Mouse (Mus musculus) hindbrain, embryonic 14.5 days (tissue): ENCODE measurements around the gene Acadl. TPM values are rescaled to one million over a fixed set of nuclear protein-coding genes. Genes with fewer than 3 reads are reported as not detected.

Source experiments
- ATAC-seq: fragments of 200-750 bp; cut with Nextera tagmentation; 2 replicates; pipeline ENCODE4 v1.8.0; 2017; ENCODE audit warnings: moderate number of reproducible peaks, mild to moderate bottlenecking, moderate TSS enrichment, moderate library complexity; ENCODE audit not compliant: low FRiP score
- DNase-seq: peaks from one replicate; pipeline ENCODE4 v3.0.0-alpha.2; 2015; ENCODE audit warnings: low spot score
- H3K27ac ChIP-seq: fragments of 300-500 bp; sonication (generic); 2 replicates; pipeline ENCODE4 v1.5.1; 2014; ENCODE audit warnings: mild to moderate bottlenecking, moderate library complexity
- H3K27me3 ChIP-seq: fragments of 300-500 bp; sonication (generic); 2 replicates; pipeline ENCODE4 v1.6.1; 2014; ENCODE audit warnings: mild to moderate bottlenecking, low read length, mixed read lengths; ENCODE audit not compliant: control insufficient read depth, insufficient read depth
- H3K36me3 ChIP-seq: fragments of 300-500 bp; sonication (generic); replicated peaks from 2 replicates; pipeline ENCODE4 v1.6.1; 2014; ENCODE audit not compliant: control insufficient read depth, insufficient read depth
- H3K4me1 ChIP-seq: fragments of 300-500 bp; sonication (generic); replicated peaks from 2 replicates; pipeline ENCODE4 v1.6.1; 2014; ENCODE audit warnings: antibody characterized with exemption, low read length, mixed read lengths; ENCODE audit not compliant: control insufficient read depth, insufficient read depth
- H3K4me2 ChIP-seq: fragments of 300-500 bp; sonication (generic); replicated peaks from 2 replicates; pipeline ENCODE4 v1.6.1; 2014; ENCODE audit warnings: mild to moderate bottlenecking, moderate library complexity
- H3K4me3 ChIP-seq: fragments of 300-500 bp; sonication (generic); replicated peaks from 2 replicates; pipeline ENCODE4 v1.5.1; 2014; ENCODE audit warnings: mild to moderate bottlenecking, low read length
- H3K9ac ChIP-seq: fragments of 300-500 bp; sonication (generic); 2 replicates; pipeline ENCODE4 v1.6.1; 2014
- H3K9me3 ChIP-seq: fragments of 300-500 bp; sonication (generic); 2 replicates; pipeline ENCODE4 v1.6.1; 2016; ENCODE audit warnings: low read length; ENCODE audit not compliant: control insufficient read depth
- WGBS: fragments of 180-500 bp; shearing (Covaris S2); extraction: QIAGEN DNeasy Blood & Tissue Kit; methylation state at CpG from one replicate; pipeline ENCODE4 v1.1.7; 2014; 5-methylcytosine and 5-hydroxymethylcytosine counted together
- polyA plus RNA-seq: library from polyadenylated mRNA; unstranded; fragments of >200 nt; fragmentation: Nextera tagmentation; extraction: Ambion mirVana; gene quantifications from 2 replicates; pipeline ENCODE4 v1.2.1, GENCODE M21; 2014

Gene Acadl
- polyA plus RNA-seq, 1 experiment from 2014 or later: 59.5 TPM

DNA sequence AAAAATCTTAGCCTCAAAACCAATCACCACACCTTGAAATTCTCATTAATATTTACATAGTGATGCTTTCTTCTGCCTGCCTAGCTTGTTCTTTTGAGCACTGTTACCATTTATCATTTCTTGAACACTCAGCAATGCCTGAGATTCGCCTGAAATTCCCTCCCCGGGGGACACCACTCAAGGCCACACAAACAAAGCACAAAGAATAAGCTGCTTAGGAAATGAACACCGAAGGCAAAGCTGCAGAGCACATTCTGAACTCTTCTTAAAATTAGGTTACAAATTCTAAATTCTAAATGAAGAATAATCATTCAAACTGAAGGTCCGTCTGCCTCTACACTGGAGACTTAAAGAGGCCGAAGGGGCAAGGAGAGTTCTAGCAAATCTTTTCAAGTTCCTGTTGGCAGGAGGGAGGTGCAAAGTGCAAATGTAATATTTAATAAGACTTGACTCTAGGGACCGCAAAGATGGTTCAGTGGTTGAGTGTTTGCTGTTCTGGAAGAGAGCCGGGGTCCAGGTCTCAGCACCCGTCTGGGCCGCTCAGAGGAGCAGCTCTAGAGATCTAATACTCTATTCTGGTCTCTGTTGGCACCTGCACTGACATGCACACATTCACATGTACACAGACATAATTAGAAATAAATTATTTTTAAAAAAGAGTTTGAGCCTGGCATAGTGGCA, 33.5 kb downstream of the Acadl start:
- DNase-seq: no peak
- H3K4me3 ChIP-seq: no peak overlapping the region
- no peaks in the 10 kb centered on the region for H3K36me3 ChIP-seq
- H3K27me3 ChIP-seq: no peaks in the 10 kb centered on the region
- no peak overlapping the region for H3K27ac ChIP-seq
- H3K9ac ChIP-seq: no peak overlapping the region
- ATAC-seq: no peak
- 67% methylated on average over 9 of the region's 9 CpGs for WGBS
- no peaks in the 10 kb centered on the region for H3K9me3 ChIP-seq
- H3K4me2 ChIP-seq: no peak overlapping the region
- no peaks in the 10 kb centered on the region for H3K4me1 ChIP-seq

DNA sequence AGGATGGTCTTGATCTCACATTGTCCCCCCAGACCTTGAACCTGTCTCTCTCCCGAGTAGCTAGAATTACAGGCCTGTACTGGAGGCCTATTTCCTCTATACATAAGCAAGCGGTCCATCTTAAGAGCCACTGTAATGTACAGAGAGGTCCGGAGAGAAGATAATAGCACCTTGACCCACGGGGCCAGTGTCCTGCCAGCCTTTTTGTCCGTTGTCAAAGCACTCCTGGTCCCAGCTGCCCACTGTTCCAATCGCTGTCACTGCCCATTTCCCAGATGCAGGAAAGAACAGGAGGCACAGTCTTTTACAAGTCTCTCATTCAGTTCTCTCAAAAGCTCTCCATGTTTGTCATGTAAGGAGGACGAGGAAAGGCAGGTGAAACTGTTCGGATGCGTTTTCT, 41.1 kb downstream of the Acadl start:
- H3K4me3 ChIP-seq: no peak overlapping the region
- no peak overlapping the region for H3K27ac ChIP-seq
- H3K36me3 ChIP-seq: no peaks in the 10 kb centered on the region
- no peak overlapping the region for H3K9ac ChIP-seq
- H3K4me1 ChIP-seq: peaks cover 8% of the 10 kb centered on the region
- ATAC-seq (no peak), DNase-seq (no peak)
- no peaks in the 10 kb centered on the region for H3K27me3 ChIP-seq
- no peaks in the 10 kb centered on the region for H3K9me3 ChIP-seq
- WGBS: 76% methylated on average over 9 of the region's 9 CpGs
- no peak overlapping the region for H3K4me2 ChIP-seq

DNA sequence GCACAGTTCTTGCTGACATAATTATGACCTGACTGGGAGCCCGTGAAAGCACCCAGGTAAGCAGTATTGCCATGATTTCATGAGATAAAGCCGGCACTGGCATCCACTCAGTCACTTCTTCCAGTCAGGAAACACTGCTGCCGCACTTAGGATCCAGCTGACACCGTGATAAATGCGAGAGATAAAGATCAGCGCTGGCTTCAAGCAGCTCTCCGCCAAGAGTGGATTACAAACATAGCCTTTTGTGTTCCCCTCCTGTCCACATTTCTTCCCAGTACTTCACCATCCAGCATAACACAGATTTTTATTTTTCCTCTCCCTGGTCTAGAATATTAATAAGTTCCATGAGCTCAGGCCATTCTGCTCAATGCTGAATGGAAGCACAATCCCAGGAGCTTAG, 42.8 kb downstream of the Acadl start:
- Histone ChIP-seq H3K4me3 (no peak overlapping the region), H3K4me1 (peaks cover 12% of the 10 kb centered on the region), H3K36me3 (no peaks in the 10 kb centered on the region), H3K9me3 (no peaks in the 10 kb centered on the region), H3K27ac (peak overlapping the region; percentile 45; the same call in 1 of the 2 replicates), H3K4me2 (0 out of 2 replicates have a peak overlapping the region, but pooled peaks have one; percentile 5), H3K27me3 (no peaks in the 10 kb centered on the region), H3K9ac (no peak overlapping the region)
- 20% methylated on average over 7 of the region's 7 CpGs for WGBS
- no peak for ATAC-seq
- no peak for DNase-seq

DNA sequence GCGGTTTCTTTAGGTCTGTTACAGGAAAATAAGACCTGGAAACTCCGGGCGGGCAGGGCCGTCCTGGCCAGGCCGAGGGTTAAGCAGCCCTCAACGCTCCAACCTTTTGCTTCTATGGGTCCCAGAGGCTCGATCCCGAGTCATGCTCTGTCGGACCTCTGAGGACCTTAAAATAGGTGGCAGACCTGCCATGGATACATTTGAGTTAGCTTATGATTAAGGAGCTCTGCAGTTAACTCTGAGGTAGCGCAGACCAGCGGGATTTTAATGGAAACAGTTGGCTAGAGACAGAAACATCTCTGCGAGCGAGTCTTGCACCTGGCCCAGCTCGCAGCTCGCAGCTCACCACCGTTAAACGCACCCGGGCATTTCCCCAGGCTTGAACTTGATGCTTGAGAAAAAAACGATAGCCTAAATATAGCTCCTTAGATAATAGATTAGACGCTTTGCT, 45.2 kb downstream of the Acadl start:
- Histone ChIP-seq H3K36me3 (no peaks in the 10 kb centered on the region), H3K27ac (peak overlapping the region; percentile 100), H3K4me2 (peak overlapping the region; percentile 61), H3K4me3 (peak overlapping the region; percentile 95), H3K4me1 (peaks cover 20% of the 10 kb centered on the region), H3K27me3 (no peaks in the 10 kb centered on the region), H3K9ac (peak overlapping the region; percentile 97), H3K9me3 (no peaks in the 10 kb centered on the region)
- ATAC-seq (peak; percentile 54), DNase-seq (no peak)
- WGBS: under 1% methylated on average over 20 of the region's 20 CpGs

DNA sequence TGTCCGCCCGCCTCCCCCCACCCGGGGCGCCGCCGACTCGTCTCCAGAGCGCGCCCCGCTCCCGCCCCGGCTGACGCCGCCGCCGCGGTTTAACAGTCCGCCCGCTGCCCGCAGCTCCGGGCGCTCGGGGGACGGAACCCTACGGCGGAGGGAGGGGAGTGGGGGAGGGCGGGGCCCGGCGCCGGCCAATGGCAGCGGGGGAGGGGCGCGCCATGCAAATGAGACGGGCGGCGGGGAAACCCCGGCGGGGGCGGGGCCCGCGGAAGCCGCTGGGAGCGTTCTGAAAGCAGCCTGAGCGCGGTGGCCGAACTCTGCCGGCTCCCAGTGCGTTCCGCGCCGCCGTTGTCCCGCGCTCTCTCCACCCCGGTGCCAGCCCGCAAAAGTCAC, 45.6 kb downstream of the Acadl start, which contains the start of gene Kansl1l:
Gene Kansl1l (minus strand): TSS at position 110 of the 387 bp plus-strand sequence.
- H3K4me1 ChIP-seq: peaks cover 20% of the 10 kb centered on the region
- no peaks in the 10 kb centered on the region for H3K9me3 ChIP-seq
- ATAC-seq: peak; percentile 89
- H3K27ac ChIP-seq: peak within 1 kb of the TSS; percentile 100
- peak within 1 kb of the TSS; percentile 95 for H3K4me3 ChIP-seq
- WGBS: under 1% methylated on average over 39 of the region's 56 CpGs
- no peaks in the 10 kb centered on the region for H3K27me3 ChIP-seq
- H3K36me3 ChIP-seq: no peaks in the 10 kb centered on the region
- H3K4me2 ChIP-seq: peak within 1 kb of the TSS; percentile 80
- peak within 1 kb of the TSS; percentile 97 for H3K9ac ChIP-seq
- peak; percentile 92 for DNase-seq

DNA sequence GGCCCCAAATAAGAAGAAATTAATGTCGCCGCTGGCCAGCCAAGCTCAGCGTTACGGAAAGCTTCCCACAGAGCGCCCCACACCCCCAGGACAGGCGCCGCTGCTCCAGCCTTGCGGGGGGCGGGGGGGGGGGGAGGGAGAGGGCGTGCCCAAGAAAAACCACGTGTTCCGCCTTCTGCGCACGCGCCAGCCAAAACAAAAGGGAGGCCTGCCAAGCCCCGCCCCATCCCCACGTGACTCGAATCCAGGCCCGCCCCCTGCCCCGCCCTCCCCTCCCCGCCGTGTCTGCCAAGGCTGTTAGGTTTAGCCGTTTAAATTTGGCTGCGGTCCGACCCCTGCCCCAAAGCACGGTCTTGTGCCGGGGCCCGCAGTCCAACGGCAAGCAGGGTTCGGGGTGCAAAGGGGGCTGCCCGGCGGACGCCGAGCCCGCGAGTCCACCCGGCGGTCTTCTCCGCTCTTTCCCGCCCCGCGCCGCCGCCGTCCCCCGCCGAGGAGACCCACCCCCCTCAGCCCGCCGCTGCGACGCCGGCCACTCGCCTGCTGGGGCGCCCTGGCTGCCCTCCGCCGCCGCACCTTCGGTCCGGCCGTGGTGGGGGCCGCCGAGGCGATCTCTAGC, 46.1 kb downstream of the Acadl start:
- DNase-seq (peak; percentile 94), ATAC-seq (peak; percentile 89)
- H3K4me2 ChIP-seq: peak overlapping the region; percentile 80
- no peaks in the 10 kb centered on the region for H3K9me3 ChIP-seq
- no peaks in the 10 kb centered on the region for H3K27me3 ChIP-seq
- under 1% methylated on average over 57 of the region's 63 CpGs for WGBS
- H3K4me3 ChIP-seq: peak overlapping the region; percentile 95
- peak overlapping the region; percentile 97 for H3K9ac ChIP-seq
- H3K36me3 ChIP-seq: no peaks in the 10 kb centered on the region
- peak overlapping the region; percentile 100 for H3K27ac ChIP-seq
- peaks cover 20% of the 10 kb centered on the region for H3K4me1 ChIP-seq

DNA sequence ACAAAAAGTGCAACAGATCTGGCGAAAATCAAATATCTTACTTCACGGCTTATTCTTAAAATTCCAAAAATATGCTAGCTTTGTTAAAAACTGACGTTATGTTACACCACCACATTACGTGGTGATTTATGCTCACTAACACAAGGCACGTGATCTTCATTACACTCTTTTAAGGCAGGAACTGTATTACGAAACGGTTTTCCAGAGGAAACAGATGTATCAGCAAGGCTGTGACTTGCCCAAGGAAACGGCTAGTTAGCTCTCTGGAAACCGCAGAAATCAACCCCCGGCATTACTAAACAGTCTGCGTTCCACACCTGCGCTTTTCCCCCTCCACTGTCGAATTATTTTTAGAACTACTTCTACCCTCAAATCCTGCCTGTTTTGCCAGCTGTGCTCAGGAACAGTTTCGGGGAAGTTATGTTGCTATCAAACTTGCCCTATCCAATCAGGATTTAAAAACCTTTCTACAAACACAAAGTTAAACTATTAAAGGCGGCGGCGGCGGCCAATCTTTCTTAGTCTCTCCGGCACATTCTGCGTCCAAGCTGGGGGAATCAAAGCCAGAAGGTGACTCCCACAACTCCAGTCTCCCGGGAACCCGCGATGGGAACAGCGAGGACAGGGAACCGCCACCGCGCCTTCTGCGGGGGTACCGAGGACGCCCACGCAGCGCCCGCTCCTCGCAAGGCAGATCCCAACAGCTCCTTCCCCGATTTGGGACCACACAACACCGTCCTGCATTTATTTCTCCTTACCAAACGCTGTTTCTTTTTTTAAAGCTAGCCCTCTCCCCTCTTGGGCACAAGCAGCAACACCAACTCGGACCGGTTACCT, 46.9 kb downstream of the Acadl start:
- no peaks in the 10 kb centered on the region for H3K36me3 ChIP-seq
- no peaks in the 10 kb centered on the region for H3K27me3 ChIP-seq
- H3K4me1 ChIP-seq: peaks cover 20% of the 10 kb centered on the region
- H3K27ac ChIP-seq: peak overlapping the region; percentile 100
- H3K9me3 ChIP-seq: no peaks in the 10 kb centered on the region
- ATAC-seq: peak; percentile 39; the same call in 1 of the 2 replicates
- peak overlapping the region; percentile 97 for H3K9ac ChIP-seq
- peak; percentile 52 for DNase-seq
- 2% methylated on average over 39 of the region's 39 CpGs for WGBS
- peak overlapping the region; percentile 95 for H3K4me3 ChIP-seq
- peak overlapping the region; percentile 80 for H3K4me2 ChIP-seq

DNA sequence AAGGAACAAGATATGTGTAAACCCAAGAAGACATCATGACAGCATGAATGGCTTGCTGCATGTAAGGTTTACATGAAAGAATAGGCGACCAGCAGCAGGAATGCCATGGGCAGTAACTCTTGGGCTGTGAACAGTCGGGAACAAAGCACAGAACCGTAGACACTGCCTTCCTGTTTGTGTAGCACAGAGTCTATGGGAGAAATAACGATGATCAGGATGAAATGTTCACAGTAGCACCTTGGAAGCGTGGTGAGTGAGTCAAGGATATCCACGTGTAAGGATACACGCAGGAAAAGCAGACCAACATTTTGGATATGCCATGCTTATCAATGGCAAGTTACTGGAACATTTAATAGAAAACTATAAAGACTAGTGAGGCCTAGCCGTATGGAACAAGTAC, 48.3 kb downstream of the Acadl start:
- Histone ChIP-seq H3K4me3 (no peak overlapping the region), H3K4me1 (peaks cover 13% of the 10 kb centered on the region), H3K9ac (no peak overlapping the region), H3K27ac (no peak overlapping the region), H3K9me3 (no peaks in the 10 kb centered on the region), H3K27me3 (no peaks in the 10 kb centered on the region), H3K4me2 (peak overlapping the region; percentile 40), H3K36me3 (no peaks in the 10 kb centered on the region)
- WGBS: 63% methylated on average over 8 of the region's 8 CpGs
- ATAC-seq (no peak), DNase-seq (no peak)

DNA sequence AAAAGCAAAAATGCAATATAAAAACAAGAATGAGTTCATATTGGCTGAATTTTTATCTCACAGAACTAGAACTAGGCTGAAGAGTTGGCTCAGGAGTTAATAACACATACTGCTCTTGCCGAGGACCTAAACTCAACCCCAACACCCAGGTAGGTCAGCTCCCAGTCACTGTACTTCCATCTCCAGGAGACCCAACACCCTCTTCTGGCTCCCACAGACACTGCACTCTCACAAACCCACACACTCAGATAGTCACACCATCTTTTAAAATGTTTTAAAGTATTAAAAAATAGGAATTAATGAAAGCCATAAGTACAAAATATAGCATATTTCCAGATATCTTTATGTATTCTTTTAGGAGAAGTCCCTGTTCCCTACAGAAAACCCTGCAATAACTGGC, 49.9 kb downstream of the Acadl start:
- Histone ChIP-seq H3K27ac (no peak overlapping the region), H3K9ac (no peak overlapping the region), H3K9me3 (no peaks in the 10 kb centered on the region), H3K4me3 (no peak overlapping the region), H3K27me3 (no peaks in the 10 kb centered on the region), H3K4me1 (peaks cover 13% of the 10 kb centered on the region), H3K4me2 (no peak overlapping the region), H3K36me3 (no peaks in the 10 kb centered on the region)
- no peak for ATAC-seq
- no peak for DNase-seq
- 85% methylated on average over 1 of the region's 1 CpGs for WGBS
